In genomic region chr1:88705050-88705449, GRCm38 (mm10) we compare ENCODE assay signal across 9 mouse cellular contexts. TPM values are rescaled to one million over a fixed set of nuclear protein-coding genes. Genes with fewer than 3 reads are reported as not detected.
DNase-seq lines count a peak whose midpoint lies in the region; ATAC-seq and TF ChIP-seq lines count a peak whose summit lies in the region.
"Had no signal": no experiment of that assay in that cellular context is flagged by ENCODE, and none has a peak within 500 bp of the region (broad histone marks: within the 10 kb centered on the region; RNA-seq: fewer than 3 reads in every experiment).

No protein-coding gene starts in this region.

- no peaks in the 10 kb centered on the region for H3K9me3 ChIP-seq in liver, postnatal 0 days (ENCODE audit: low read length)
- H3K9me3 ChIP-seq: neural tube, embryonic 12.5 days had no signal

- peaks cover 5% of the 10 kb centered on the region; the same call in 1 of the 2 replicates for H3K4me1 ChIP-seq in liver, postnatal 0 days (ENCODE audit: insufficient read depth)

- H3K4me3 ChIP-seq in gastrocnemius, adult 2 months, result no peak overlapping the region
- H3K4me3 ChIP-seq in liver, postnatal 0 days (ENCODE audit: low read depth, low read length), result no peak overlapping the region
- H3K4me3 ChIP-seq: neural tube, embryonic 12.5 days had no signal

- TF ChIP-seq CTCF in gastrocnemius, adult 2 months (IDR thresholded peaks at IDR 0.05), result peak; percentile 59
- peak; percentile 64 for TF ChIP-seq CTCF in liver, postnatal 0 days (IDR thresholded peaks at IDR 0.05; ENCODE audit: low read depth)

- intact Hi-C loops in gastrocnemius, adult 2 months (cut with DNase I), result loop anchor here (10.0 kb wide), 1 partner anchor 350 kb away; no protein-coding TSS in a partner anchor

- no peak overlapping the region for H3K9ac ChIP-seq in liver, postnatal 0 days (replicated peaks)
- H3K9ac ChIP-seq: neural tube, embryonic 12.5 days had no signal

- no peaks in the 10 kb centered on the region for H3K36me3 ChIP-seq in liver, postnatal 0 days (replicated peaks; ENCODE audit: insufficient read depth, low read length)
- H3K36me3 ChIP-seq: neural tube, embryonic 12.5 days had no signal

- peak overlapping the region; percentile 50; the same call in 1 of the 2 replicates for H3K27ac ChIP-seq in gastrocnemius, adult 2 months
- H3K27ac ChIP-seq in liver, postnatal 0 days (ENCODE audit: low read depth), result no peak overlapping the region
- H3K27ac ChIP-seq: neural tube, embryonic 12.5 days had no signal

- ATAC-seq in liver, postnatal 0 days, result no peak

- peaks cover 31% of the 10 kb centered on the region for H3K27me3 ChIP-seq in liver, postnatal 0 days (ENCODE audit: insufficient read depth, low read length)
- H3K27me3 ChIP-seq: neural tube, embryonic 12.5 days had no signal

- no peak for TF ChIP-seq EP300 in liver, postnatal 0 days (IDR thresholded peaks at IDR 0.05; ENCODE audit: low read depth)

- no peak overlapping the region for H3K4me2 ChIP-seq in liver, postnatal 0 days (ENCODE audit: low read depth, low read length)

- peak; percentile 23 for DNase-seq in gastrocnemius, adult 2 months
- no peak for DNase-seq in gastrocnemius, postnatal 25 days
- peak; percentile 48 for DNase-seq in right cerebral cortex, postnatal 14 days
- DNase-seq in right cerebral cortex, adult 18-20 months, result no peak
- DNase-seq in embryo, embryonic 10 days (ENCODE audit: low spot score), result peak; percentile 66
- peak; percentile 45 for DNase-seq in liver, postnatal 0 days
- DNase-seq in spleen, postnatal 36 days (ENCODE audit: low spot score in 2 of 2), result peak; percentile 32 to 58
- DNase-seq in left cerebral cortex, adult 9 months (ENCODE audit: low spot score in 2 of 2), result no peak

- WGBS in liver, postnatal 0 days (ENCODE audit: insufficient replicate concordance), result 68% methylated on average over 6 of the region's 6 CpGs

RNA-seq across cellular contexts. Expression of gene Arl4c, which starts 3.0 kb away (rescaled TPM):
- under 1 TPM; 0.48 to 0.56 TPM for total RNA-seq in gastrocnemius, adult 2 months (2021)
- under 1 TPM; 0.72 to 0.97 TPM for total RNA-seq in gastrocnemius, postnatal 25 days (2021)
- 1.5 and 1.7 TPM in 2 replicates for polyA plus RNA-seq in liver, postnatal 0 days (2015; fragmentation: Nextera tagmentation; extraction: Ambion mirVana)

Comparison
In these comparisons a context has a peak if more than half of its experiments do, and no peak if none do; other contexts are left out.
1. DNase-seq: peak in gastrocnemius, adult 2 months (single experiment), right cerebral cortex, postnatal 14 days (single experiment), embryo, embryonic 10 days (single experiment), liver, postnatal 0 days (single experiment) and spleen, postnatal 36 days (2 of 2); none in gastrocnemius, postnatal 25 days (single experiment), right cerebral cortex, adult 18-20 months (single experiment) and left cerebral cortex, adult 9 months (0 of 2).